Mouse (Mus musculus): ENCODE measurements around the gene Rassf8. TPM values are rescaled to one million over a fixed set of nuclear protein-coding genes. Genes with fewer than 3 reads are reported as not detected.
A peak's percentile ranks its signal among the peaks of the same experiment; 100 is the strongest.

The Rassf8 gene
- polyA plus RNA-seq, 1 experiment = 13.5 TPM

DNA sequence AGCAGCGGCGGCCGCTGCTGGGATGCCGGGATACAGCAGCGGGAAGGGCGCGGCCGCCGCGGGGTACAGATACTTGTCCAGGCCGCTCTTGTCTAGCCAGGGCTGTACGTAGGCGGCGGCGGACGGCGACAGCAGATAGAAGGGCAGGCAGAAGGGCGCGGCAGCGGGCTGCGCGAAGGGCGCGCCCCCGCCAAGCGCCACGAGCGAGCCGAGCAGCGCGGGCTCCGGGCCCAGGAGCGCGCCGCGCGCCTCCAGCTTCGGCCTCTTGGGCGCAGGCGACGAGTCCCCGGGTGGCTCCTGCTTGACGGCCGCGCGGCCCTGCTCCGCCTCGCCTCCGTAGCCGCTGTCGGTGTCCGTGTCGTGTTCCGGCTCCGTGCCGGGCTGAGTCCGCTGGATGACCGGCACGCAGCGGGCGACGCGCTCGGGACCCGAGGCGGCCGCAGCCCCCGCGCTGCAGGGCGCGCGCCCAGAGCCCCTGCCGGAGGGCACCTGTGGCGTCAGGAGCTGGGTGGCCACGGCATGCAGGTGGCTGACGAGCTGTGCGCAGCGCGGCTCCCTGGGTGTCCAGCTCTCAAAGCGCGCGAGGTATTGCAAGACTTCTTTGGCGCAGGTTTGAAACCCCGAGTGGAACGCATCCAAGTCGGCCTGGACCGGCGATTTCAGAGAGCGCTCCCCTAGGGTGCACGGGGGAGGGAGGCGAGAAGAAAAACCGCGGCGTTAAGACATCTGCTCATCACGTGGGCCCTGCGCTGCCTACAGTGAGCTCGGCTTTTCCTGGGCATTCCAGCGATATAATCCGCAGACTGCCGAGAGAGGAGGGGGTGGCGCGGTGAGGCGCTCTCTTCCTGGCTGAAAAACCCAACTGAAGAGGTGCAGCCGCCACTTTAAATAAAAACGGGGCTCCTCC, 116.8 kb downstream of the Rassf8 start:
- H3K4me3 ChIP-seq (ENCODE audit: insufficient read depth, low read depth, low read length) = peak overlapping the region; percentile 94
- H3K27ac ChIP-seq (replicated peaks; ENCODE audit: low read depth, low read length) = peak overlapping the region; percentile 51
- no peaks in the 10 kb centered on the region for H3K4me1 ChIP-seq (ENCODE audit: control insufficient read depth, insufficient read depth, insufficient read length, low read length)

DNA sequence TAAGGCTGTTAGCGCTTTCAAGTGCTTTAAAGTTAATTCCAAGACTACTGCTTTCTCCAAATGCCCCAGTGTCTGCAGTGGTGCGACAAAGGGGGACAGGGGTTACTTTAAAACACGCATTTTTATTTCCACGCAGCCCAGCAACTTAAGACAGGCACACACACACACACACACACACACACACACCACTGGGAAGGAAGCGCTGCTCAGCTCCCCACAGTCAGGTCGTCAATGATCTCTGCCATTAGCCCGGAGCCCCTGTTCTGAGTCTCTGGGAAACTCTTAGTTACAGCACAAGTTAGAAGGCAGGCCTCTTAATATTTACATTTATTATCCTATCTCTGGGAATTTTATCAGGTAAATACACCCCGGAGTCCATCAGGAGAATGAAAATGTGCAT, 117.6 kb downstream of the Rassf8 start:
- Histone ChIP-seq H3K4me1 (ENCODE audit: control insufficient read depth, insufficient read depth, insufficient read length, low read length) (no peaks in the 10 kb centered on the region), H3K27ac (replicated peaks; ENCODE audit: low read depth, low read length) (peak overlapping the region; percentile 45), H3K4me3 (ENCODE audit: insufficient read depth, low read depth, low read length) (peak overlapping the region; percentile 94)

DNA sequence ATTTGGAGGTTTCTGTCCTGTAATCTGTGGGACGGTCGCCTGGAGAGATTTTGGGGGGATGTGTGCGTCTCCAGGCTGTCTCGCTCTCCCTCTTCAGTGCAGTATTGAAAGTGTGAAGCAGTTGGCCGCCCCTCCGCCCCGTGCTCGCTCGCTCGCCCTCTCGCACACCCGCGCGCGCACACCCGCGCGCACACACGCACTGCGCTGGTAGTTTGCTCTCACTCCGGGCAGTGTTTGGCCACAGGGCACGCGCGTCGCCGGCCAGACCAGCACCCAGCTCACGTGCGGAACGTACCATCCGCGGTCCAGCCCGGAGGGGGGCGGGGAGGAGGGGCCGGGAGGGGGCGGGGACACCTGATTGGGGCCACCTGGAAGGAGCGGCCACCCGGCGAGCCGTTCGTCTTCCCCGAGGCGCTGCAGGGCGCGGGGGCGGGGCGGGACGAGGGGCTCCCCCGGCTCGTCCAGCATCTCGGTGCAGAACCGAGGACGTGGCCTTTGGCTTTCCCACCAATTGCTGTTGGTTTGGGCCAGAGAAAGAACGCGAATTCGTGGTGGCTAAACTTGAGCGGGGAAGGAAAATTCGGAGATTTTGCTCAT, 118.8 kb downstream of the Rassf8 start, which contains the start of gene Bhlhe41:
Bhlhe41 (minus strand) TSS at position 270 of the 597 bp plus-strand sequence.
- H3K4me1 ChIP-seq (ENCODE audit: control insufficient read depth, insufficient read depth, insufficient read length, low read length) = no peaks in the 10 kb centered on the region
- H3K4me3 ChIP-seq (ENCODE audit: insufficient read depth, low read depth, low read length) = peak within 1 kb of the TSS; percentile 94
- H3K27ac ChIP-seq (replicated peaks; ENCODE audit: low read depth, low read length) = peak within 1 kb of the TSS; percentile 93

DNA sequence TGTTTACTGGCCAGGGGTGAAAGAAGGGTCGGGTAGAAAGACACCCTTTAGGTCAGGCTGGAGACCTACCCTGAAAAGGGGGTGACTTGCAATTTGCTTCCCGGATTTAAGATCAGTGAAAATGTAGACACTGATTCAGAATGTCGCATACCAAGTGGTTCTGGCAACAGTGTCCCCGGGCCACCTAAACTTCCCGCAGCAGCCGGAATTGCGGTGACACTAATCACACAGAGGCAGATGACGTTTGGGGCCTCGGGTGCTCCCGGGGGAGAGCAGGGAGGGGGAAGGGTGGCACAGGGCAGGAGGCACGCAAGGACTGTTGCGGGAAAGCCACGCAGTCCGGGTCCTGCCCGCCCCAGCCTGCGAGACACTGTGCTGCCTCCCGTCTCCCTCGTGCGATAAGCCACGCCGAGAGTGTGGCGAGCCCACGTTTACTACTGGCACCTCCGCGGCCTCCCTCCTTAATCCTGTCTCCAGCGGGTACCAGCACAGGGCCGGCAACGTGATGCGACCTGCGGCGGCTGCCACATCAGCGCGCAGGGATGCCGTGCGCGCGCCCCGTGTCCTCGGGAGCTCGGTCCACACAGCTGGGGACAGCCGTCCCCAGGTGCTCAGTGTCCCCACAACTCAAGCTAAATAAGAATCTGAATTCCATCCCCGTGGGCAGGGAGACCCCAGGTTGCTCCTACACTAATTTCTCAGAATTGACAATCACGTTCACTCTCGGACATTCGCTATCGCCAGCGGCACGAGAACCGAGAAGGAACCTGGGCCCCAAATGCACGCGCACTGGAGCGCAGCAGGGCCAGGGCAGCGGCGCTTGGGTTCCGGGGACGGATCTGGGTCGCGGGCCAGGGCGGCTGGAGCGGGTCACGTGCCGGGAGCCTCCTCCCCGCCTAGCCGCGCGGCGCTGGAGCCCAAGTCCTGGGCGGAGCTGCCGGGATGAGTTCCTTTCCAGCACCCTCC, 119.6 kb downstream of the Rassf8 start:
- Histone ChIP-seq H3K27ac (replicated peaks; ENCODE audit: low read depth, low read length) (peak overlapping the region; percentile 93), H3K4me3 (ENCODE audit: insufficient read depth, low read depth, low read length) (peak overlapping the region; percentile 94), H3K4me1 (ENCODE audit: control insufficient read depth, insufficient read depth, insufficient read length, low read length) (no peaks in the 10 kb centered on the region)

DNA sequence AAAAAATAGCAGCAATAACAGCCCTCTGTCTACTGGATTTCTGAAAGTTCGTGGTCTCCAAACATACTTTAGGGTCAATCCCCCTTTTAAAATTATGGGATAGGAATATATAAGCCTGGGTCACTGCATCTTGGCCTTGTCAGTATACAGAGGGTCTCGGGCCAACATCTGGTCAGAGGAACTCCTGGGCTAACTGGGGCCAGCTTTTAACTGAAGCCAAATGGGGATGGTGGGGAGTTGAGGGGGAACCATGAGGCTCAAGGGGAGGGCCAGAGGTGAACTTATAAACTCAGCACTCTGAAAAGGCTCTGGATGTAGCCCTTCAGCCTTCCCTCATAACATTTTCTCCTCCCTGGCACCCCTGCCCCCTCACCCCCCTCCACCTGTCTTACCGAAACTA, 120.6 kb downstream of the Rassf8 start:
- H3K27ac ChIP-seq (replicated peaks; ENCODE audit: low read depth, low read length) = no peak overlapping the region
- no peaks in the 10 kb centered on the region for H3K4me1 ChIP-seq (ENCODE audit: control insufficient read depth, insufficient read depth, insufficient read length, low read length)
- no peak overlapping the region for H3K4me3 ChIP-seq (ENCODE audit: insufficient read depth, low read depth, low read length)

Other genes with a start within 250 kb of the Rassf8 start
- not detected in 2 replicates for gene Lmntd1, start 132.4 kb upstream of the Rassf8 start, polyA plus RNA-seq (2012; ENCODE audit: insufficient read depth, insufficient read length, missing spikeins)
- gene Tuba3b, start 131.0 kb upstream of the Rassf8 start, polyA plus RNA-seq (2012; ENCODE audit: insufficient read depth, insufficient read length, missing spikeins) = not detected in 2 replicates
- gene Bhlhe41, start 118.8 kb downstream of the Rassf8 start, polyA plus RNA-seq (2012; ENCODE audit: insufficient read depth, insufficient read length, missing spikeins) = 10.6 and 11.3 TPM in 2 replicates
- 20.9 and 26.7 TPM in 2 replicates for gene Sspn, start 184.9 kb downstream of the Rassf8 start, polyA plus RNA-seq (2012; ENCODE audit: insufficient read depth, insufficient read length, missing spikeins)

All from brown adipose tissue, adult 24 weeks (tissue).